9 mouse cellular contexts compared by ENCODE assay signal in genomic region chr4:133599116-133599515, GRCm38 (mm10). TPM values are rescaled to one million over a fixed set of nuclear protein-coding genes. Genes with fewer than 3 reads are reported as not detected.
DNase-seq lines count a peak whose midpoint lies in the region; ATAC-seq and TF ChIP-seq lines count a peak whose summit lies in the region.
"Had no signal": no experiment of that assay in that cellular context is flagged by ENCODE, and none has a peak within 500 bp of the region (broad histone marks: within the 10 kb centered on the region; RNA-seq: fewer than 3 reads in every experiment).

No protein-coding gene starts in this region.

- H3K4me1 ChIP-seq in erythroblast, embryonic 14.5 days (ENCODE audit: control insufficient read depth): peaks cover 25% of the 10 kb centered on the region
- H3K4me1 ChIP-seq in thymus, adult 2 months (replicated peaks; ENCODE audit: control insufficient read depth, insufficient read depth, low read length): peaks cover 15% of the 10 kb centered on the region
- peaks cover 38% of the 10 kb centered on the region for H3K4me1 ChIP-seq in liver, embryonic 12.5 days

- no peak for DNase-seq in thymus, adult 2 months
- no peak for DNase-seq in thymus, postnatal 4 days
- no peak for DNase-seq in right cerebral cortex, postnatal 36 days (ENCODE audit: low spot score in 2 of 2)
- no peak for DNase-seq in spleen, postnatal 36 days (ENCODE audit: low spot score in 2 of 2)
- no peak for DNase-seq in kidney, postnatal 10 days

- no peaks in the 10 kb centered on the region for H3K9me3 ChIP-seq in erythroblast, embryonic 14.5 days (ENCODE audit: control insufficient read depth, low read length)
- no peaks in the 10 kb centered on the region for H3K9me3 ChIP-seq in liver, embryonic 12.5 days (replicated peaks)

- H3K36me3 ChIP-seq in erythroblast, embryonic 14.5 days (ENCODE audit: control insufficient read depth): no peaks in the 10 kb centered on the region
- H3K36me3 ChIP-seq in thymus, adult 2 months (ENCODE audit: control insufficient read depth, insufficient read depth, low read length): peaks cover 11% of the 10 kb centered on the region
- peaks cover 4% of the 10 kb centered on the region for H3K36me3 ChIP-seq in liver, embryonic 12.5 days

- H3K27me3 ChIP-seq in erythroblast, embryonic 14.5 days (ENCODE audit: control insufficient read depth): peaks cover 38% of the 10 kb centered on the region
- peaks cover 9% of the 10 kb centered on the region; the same call in 1 of the 2 replicates for H3K27me3 ChIP-seq in thymus, adult 2 months (ENCODE audit: control insufficient read depth, insufficient read depth, low read length)
- peaks cover 64% of the 10 kb centered on the region for H3K27me3 ChIP-seq in liver, embryonic 12.5 days (replicated peaks)

- 0 out of 2 replicates have a peak overlapping the region, but pooled peaks have one; percentile 8 for H3K27ac ChIP-seq in thymus, adult 2 months (ENCODE audit: control insufficient read depth, insufficient read depth, low read length)
- H3K27ac ChIP-seq in liver, embryonic 12.5 days: peak overlapping the region; percentile 4; the same call in 1 of the 2 replicates

- peak overlapping the region; percentile 55 for H3K9ac ChIP-seq in liver, embryonic 12.5 days

- 28% methylated on average over 7 of the region's 7 CpGs for WGBS in thymus, adult 2 months
- WGBS in liver, embryonic 12.5 days (ENCODE audit: insufficient replicate concordance): 15% methylated on average over 7 of the region's 7 CpGs

- no peak for ATAC-seq in erythroblast, adult 5-6 weeks (replicated peaks; ENCODE audit: low FRiP score, poor library complexity, severe bottlenecking)
- no peak for ATAC-seq in liver, embryonic 12.5 days

- H3K4me2 ChIP-seq in liver, embryonic 12.5 days: peak overlapping the region; percentile 80

- no peak for TF ChIP-seq CTCF in thymus, adult 2 months (IDR thresholded peaks at IDR 0.05; ENCODE audit: borderline replicate concordance, control insufficient read depth, extremely low read depth, insufficient read depth, low read length, poor library complexity)

- peak overlapping the region; percentile 64 for H3K4me3 ChIP-seq in erythroblast, embryonic 14.5 days (replicated peaks)
- H3K4me3 ChIP-seq in thymus, adult 2 months (ENCODE audit: control insufficient read depth, insufficient read depth, low read length): peak overlapping the region; percentile 40
- H3K4me3 ChIP-seq in liver, embryonic 12.5 days: peak overlapping the region; percentile 62

- no peak for TF ChIP-seq POLR2A in thymus, adult 2 months (IDR thresholded peaks at IDR 0.05; ENCODE audit: control insufficient read depth, extremely low read depth, insufficient read depth, low read length, poor library complexity)

RNA-seq across cellular contexts. Expression of gene Sfn, which starts 2.9 kb away (rescaled TPM):
- polyA plus RNA-seq in erythroblast, embryonic 14.5 days (2012): 0.06 and 0.22 TPM in 2 replicates
- total RNA-seq in erythroblast, adult 5-6 weeks (2015; ENCODE audit: low replicate concordance): 0.84 TPM in 1 of 2 replicates, not detected in the other
- 0.28 and 1.5 TPM in 2 replicates for total RNA-seq in erythroblast, adult 5-6 weeks (2017; ENCODE audit: low replicate concordance)
- 60.5 and 65.9 TPM in 2 replicates for polyA plus RNA-seq in thymus, adult 2 months (2012; rRNA removed)
- 0.21 and 0.81 TPM in 2 replicates for polyA plus RNA-seq in liver, embryonic 12.5 days (2016; fragmentation: Nextera tagmentation; extraction: Ambion mirVana)

RNA-seq across cellular contexts. Expression of gene Gpn2, which starts 15.0 kb away (rescaled TPM):
- 4.0 and 4.2 TPM in 2 replicates for polyA plus RNA-seq in erythroblast, embryonic 14.5 days (2012)
- 1.7 and 3.1 TPM in 2 replicates for total RNA-seq in erythroblast, adult 5-6 weeks (2015; ENCODE audit: low replicate concordance)
- total RNA-seq in erythroblast, adult 5-6 weeks (2017; ENCODE audit: low replicate concordance): 1.3 and 11.2 TPM in 2 replicates
- polyA plus RNA-seq in thymus, adult 2 months (2012; rRNA removed): 59.4 and 64.2 TPM in 2 replicates
- polyA plus RNA-seq in liver, embryonic 12.5 days (2016; fragmentation: Nextera tagmentation; extraction: Ambion mirVana): 15.2 and 16.2 TPM in 2 replicates

RNA-seq across cellular contexts. Expression of gene Gpatch3, which starts 24.6 kb away (rescaled TPM):
- 1.2 and 1.6 TPM in 2 replicates for polyA plus RNA-seq in erythroblast, embryonic 14.5 days (2012)
- total RNA-seq in erythroblast, adult 5-6 weeks (2015; ENCODE audit: low replicate concordance): 0.84 TPM in 1 of 2 replicates, not detected in the other
- total RNA-seq in erythroblast, adult 5-6 weeks (2017; ENCODE audit: low replicate concordance): 9.7 and 26.5 TPM in 2 replicates
- polyA plus RNA-seq in thymus, adult 2 months (2012; rRNA removed): 7.9 and 9.5 TPM in 2 replicates
- polyA plus RNA-seq in liver, embryonic 12.5 days (2016; fragmentation: Nextera tagmentation; extraction: Ambion mirVana): 7.8 and 8.9 TPM in 2 replicates

RNA-seq across cellular contexts. Expression of gene Nr0b2, which starts 45.9 kb away (rescaled TPM):
- polyA plus RNA-seq in erythroblast, embryonic 14.5 days (2012): not detected in 2 replicates
- not detected in 2 replicates for total RNA-seq in erythroblast, adult 5-6 weeks (2015; ENCODE audit: low replicate concordance)
- total RNA-seq in erythroblast, adult 5-6 weeks (2017; ENCODE audit: low replicate concordance): not detected in 2 replicates
- 2.4 TPM in 1 of 2 replicates, not detected in the other for polyA plus RNA-seq in thymus, adult 2 months (2012; rRNA removed)
- 0.56 and 0.77 TPM in 2 replicates for polyA plus RNA-seq in liver, embryonic 12.5 days (2016; fragmentation: Nextera tagmentation; extraction: Ambion mirVana)
- total RNA-seq: monocyte, adult 5-6 weeks had no signal

RNA-seq across cellular contexts. Expression of gene Zdhhc18, which starts 50.8 kb away (rescaled TPM):
- 0.25 and 0.43 TPM in 2 replicates for polyA plus RNA-seq in erythroblast, embryonic 14.5 days (2012)
- 4.4 and 8.8 TPM in 2 replicates for total RNA-seq in erythroblast, adult 5-6 weeks (2015; ENCODE audit: low replicate concordance)
- total RNA-seq in erythroblast, adult 5-6 weeks (2017; ENCODE audit: low replicate concordance): 3.8 and 8.8 TPM in 2 replicates
- polyA plus RNA-seq in thymus, adult 2 months (2012; rRNA removed): 150 and 172 TPM in 2 replicates
- 4.6 and 5.5 TPM in 2 replicates for polyA plus RNA-seq in liver, embryonic 12.5 days (2016; fragmentation: Nextera tagmentation; extraction: Ambion mirVana)

Comparison
In these comparisons a context has a peak if more than half of its experiments do, and no peak if none do; other contexts are left out.
1. RNA of gene Sfn, which starts 2.9 kb away (polyA plus RNA-seq): 60.5 to 65.9 TPM in thymus, adult 2 months; 0.21 to 0.81 TPM in liver, embryonic 12.5 days and 0.06 to 0.22 TPM in erythroblast, embryonic 14.5 days; every median in the first group is over 10 times any median in the second.
2. Peak in every context shown above with its lines, with median percentiles within 50 percentile points of each other: H3K4me3 ChIP-seq.